Mouse (Mus musculus): ENCODE measurements around the gene Gm10681.
A peak's percentile ranks its signal among the peaks of the same experiment; 100 is the strongest.
"Not testable (repeated sequence)": the region's sequence is repeated elsewhere in the genome, so short reads cannot be mapped to it uniquely, and the experiment has no call there.

The Gm10681 gene

GRCm38 (mm10) chr3:98588707-98589106, at the start of gene Gm10681:
Gene Gm10681, minus strand, starts transcription at chr3:98588807.
- no peak for DNase-seq (ENCODE audit: low read depth)

GRCm38 (mm10) chr3:98635145-98635544, 46.5 kb upstream of the Gm10681 start:
- no peak for DNase-seq (ENCODE audit: low read depth)

- no peak for DNase-seq (ENCODE audit: low read depth)
Measured at GRCm38 (mm10) chr3:98630152-98630551, 41.5 kb upstream of the Gm10681 start, which contains the start of gene Hsd3b5. Gene Hsd3b5, minus strand, starts transcription at chr3:98630252.

GRCm38 (mm10) chr3:98629633-98630032, 41.0 kb upstream of the Gm10681 start:
- no peak for DNase-seq (ENCODE audit: low read depth)

- DNase-seq (ENCODE audit: low read depth), result not testable (repeated sequence)
Measured at GRCm38 (mm10) chr3:98616786-98617185, 28.2 kb upstream of the Gm10681 start.

GRCm38 (mm10) chr3:98616244-98616643, 27.6 kb upstream of the Gm10681 start:
- DNase-seq (ENCODE audit: low read depth), result not testable (repeated sequence)

GRCm38 (mm10) chr3:98614406-98614927, 25.9 kb upstream of the Gm10681 start:
- DNase-seq (ENCODE audit: low read depth), result not testable (repeated sequence)

- DNase-seq (ENCODE audit: low read depth), result no peak
Measured at GRCm38 (mm10) chr3:98613963-98614362, 25.4 kb upstream of the Gm10681 start.

DNA sequence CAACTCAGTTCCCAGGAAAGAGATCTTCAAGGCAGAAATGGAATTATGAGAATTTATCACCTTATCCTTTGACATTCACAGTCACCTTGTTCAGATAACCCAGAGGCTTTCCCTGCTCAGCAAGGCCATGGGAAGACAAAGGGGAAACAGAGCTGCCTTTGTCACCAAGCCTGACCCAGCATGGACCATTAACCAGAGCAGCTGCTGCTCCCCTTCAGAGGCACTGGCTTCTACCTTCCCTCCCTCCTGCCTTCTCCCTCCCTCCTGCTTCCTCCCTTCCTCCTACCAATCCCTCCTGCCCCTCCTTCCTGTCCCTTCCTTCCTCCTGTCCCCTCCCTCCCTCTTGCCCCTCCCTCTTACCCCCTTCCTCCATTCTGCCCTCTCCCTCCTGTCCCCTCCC, 24.9 kb upstream of the Gm10681 start:
- DNase-seq (ENCODE audit: low read depth), result not testable (repeated sequence)

DNA sequence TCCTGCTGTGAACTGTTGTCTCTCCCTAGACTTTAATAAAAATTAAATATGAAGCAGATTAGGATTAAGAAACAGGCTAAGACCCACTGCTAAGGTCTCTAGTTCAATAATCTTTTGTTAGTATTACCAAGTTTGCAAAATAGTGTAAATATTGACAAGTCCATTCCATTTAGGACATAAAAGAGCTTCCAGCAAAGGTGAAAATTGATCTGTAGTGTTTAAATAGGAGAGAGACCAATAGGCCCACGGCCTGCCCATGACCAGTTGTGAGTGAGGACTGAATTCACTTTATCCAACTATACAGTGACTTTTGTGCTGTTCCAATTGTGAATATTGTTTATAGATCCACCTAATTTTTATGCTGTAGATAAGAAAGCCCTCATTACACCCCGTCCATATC, 886 bp downstream of the Gm10681 start:
- no peak for DNase-seq (ENCODE audit: low read depth)

DNA sequence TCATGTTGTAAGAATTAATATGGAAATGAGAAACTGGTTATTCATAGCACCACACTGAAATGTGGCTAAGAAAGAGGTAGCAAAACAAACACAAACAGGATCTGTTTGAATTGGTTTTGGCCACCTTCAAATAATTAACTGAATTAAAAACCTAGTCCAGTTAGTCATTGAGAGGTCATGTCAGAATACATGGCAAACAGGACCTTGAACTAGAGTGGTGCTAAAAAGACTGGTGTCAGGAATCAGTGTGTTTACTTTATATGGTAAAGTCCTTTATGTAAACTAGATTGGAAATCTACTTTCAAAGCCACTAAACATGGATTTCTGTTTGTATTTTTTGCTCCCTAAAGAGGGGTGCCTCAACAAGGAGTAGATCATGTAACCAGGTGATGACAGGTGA, 6.0 kb downstream of the Gm10681 start:
- DNase-seq (ENCODE audit: low read depth), result not testable (repeated sequence)

DNA sequence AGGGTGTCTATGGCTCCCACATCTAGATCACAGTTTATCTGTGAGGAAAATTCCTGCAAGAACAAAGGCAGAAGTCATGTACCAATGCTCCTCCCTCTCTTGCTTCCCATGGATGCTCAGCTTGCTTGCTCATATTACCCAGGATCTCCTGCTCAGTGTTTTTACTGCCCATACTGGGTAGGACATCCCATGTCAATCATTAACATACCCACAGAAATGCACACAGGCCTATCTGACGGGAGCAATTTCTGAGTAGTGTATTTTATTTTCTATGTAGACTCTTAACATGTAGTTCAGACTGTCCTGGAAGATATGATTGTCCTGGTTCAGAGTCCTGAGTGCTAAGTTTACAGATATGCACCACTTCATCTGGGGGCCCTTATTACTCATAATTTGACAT, 6.4 kb downstream of the Gm10681 start:
- DNase-seq (ENCODE audit: low read depth), result not testable (repeated sequence)

GRCm38 (mm10) chr3:98581024-98581423, 7.6 kb downstream of the Gm10681 start:
- DNase-seq (ENCODE audit: low read depth), result peak; percentile 44

- not testable (repeated sequence) for DNase-seq (ENCODE audit: low read depth)
Measured at GRCm38 (mm10) chr3:98567717-98568116, 20.9 kb downstream of the Gm10681 start.

DNA sequence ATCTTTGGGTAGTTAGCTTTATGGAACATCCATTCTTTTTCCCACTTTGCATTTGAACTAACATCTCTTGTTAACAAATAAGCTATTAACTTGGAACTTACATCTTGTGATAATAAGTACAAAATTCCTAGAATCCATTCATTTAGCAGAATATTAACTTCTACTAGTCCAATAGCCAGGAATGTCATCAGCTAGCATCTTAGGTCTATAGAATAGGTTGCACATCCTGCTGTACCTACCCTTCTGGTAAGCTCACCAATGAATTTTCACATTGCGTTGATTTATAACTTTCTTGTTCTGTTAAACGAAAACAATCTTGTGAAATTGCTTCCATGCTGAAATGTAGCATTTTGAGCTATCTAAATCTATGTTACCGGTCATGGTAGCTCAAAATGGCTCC, 23.7 kb downstream of the Gm10681 start:
- not testable (repeated sequence) for DNase-seq (ENCODE audit: low read depth)

DNA sequence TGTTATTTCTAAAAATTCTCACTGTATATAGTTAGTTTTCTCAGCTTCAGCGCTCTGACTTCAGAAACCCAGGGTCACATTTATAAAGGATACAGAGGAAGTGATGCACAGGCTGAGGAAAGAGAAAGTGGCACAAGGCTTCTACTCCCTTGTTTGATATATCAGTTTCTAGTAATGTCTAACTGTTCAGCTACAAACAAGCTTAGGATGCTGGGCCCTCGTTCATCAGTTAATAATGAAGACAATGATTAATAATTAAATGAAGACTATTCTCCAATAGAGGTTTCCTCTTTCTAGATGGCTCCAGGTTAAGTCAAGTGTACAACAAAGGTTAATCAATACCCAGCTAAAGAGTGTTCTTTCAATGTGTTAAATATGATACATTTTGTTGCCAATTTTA, 24.8 kb downstream of the Gm10681 start:
- DNase-seq (ENCODE audit: low read depth), result not testable (repeated sequence)

DNA sequence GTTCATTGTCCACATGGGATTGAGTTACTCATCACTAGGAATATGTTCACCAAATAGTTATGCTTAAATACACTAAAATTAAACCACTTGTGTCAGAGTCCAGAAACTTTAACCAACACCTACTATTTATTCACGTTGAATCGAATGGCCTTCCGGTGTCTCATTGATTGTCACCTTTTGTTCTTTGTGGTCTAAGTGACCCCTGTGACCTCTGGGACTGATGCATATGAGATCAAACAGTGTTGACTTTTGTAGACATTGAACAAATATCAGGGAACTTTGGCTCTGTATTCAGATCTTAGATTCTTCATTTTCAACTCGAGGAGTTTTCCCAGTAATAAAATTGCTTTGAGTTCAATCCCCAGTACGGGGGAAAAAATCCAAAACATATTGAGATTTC, 27.9 kb downstream of the Gm10681 start:
- not testable (repeated sequence) for DNase-seq (ENCODE audit: low read depth)

DNA sequence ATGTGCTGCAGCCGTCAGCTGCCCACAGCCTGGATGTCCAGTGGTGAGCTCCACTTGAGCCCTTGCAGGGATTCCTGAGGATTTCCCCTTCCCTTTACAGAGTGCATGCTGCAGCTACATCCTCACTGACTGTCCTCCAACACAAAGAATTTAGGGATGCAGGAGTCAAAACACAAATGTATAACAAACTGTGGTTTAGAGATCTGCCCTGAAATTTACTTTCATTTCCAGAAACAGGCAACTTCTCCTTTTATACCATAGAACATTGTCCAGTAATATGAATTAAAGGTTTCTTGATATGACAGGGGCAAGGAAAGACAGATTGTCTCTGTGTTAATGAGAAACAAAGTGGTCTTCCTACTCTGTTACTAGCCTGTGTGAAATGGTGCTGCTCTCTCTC, 37.8 kb downstream of the Gm10681 start:
- not testable (repeated sequence) for DNase-seq (ENCODE audit: low read depth)

GRCm38 (mm10) chr3:98550215-98550614, 38.4 kb downstream of the Gm10681 start:
- not testable (repeated sequence) for DNase-seq (ENCODE audit: low read depth)

DNA sequence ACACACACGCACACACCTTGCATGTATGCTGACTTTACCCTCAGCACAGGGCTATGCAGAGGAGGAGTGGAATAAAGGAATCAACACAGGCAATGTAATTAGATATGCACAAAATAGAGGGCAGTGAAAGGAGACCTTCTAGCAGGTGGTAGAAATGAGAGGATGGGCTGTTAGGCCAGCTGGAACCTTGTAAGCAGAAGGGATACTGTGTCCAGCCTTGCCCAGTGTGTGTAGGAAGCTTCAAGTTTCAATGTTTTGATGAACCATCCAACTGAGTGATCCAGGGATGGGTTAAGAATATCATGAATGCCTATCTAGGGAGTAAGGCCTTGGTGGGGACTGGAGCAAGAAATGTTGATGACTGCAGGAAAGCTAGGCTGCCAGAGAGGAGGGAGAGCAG, 40.1 kb downstream of the Gm10681 start:
- DNase-seq (ENCODE audit: low read depth), result not testable (repeated sequence)

- DNase-seq (ENCODE audit: low read depth), result not testable (repeated sequence)
Measured at GRCm38 (mm10) chr3:98547641-98548040, 41.0 kb downstream of the Gm10681 start.

DNA sequence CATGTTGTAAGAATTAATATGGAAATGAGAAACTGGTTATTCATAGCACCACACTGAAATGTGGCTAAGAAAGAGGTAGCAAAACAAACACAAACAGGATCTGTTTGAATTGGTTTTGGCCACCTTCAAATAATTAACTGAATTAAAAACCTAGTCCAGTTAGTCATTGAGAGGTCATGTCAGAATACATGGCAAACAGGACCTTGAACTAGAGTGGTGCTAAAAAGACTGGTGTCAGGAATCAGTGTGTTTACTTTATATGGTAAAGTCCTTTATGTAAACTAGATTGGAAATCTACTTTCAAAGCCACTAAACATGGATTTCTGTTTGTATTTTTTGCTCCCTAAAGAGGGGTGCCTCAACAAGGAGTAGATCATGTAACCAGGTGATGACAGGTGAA, 63.6 kb downstream of the Gm10681 start:
- not testable (repeated sequence) for DNase-seq (ENCODE audit: low read depth)

GRCm38 (mm10) chr3:98524552-98524951, 64.1 kb downstream of the Gm10681 start:
- not testable (repeated sequence) for DNase-seq (ENCODE audit: low read depth)

GRCm38 (mm10) chr3:98522779-98523178, 65.8 kb downstream of the Gm10681 start:
- DNase-seq (ENCODE audit: low read depth), result not testable (repeated sequence)
